Mouse (Mus musculus): Measurements from ENCODE around the gene Hook1.
A peak's percentile ranks its signal among the peaks of the same experiment; 100 is the strongest.
"Not testable (repeated sequence)": the region's sequence is repeated elsewhere in the genome, so short reads cannot be mapped to it uniquely, and the experiment has no call there.

Gene Hook1

DNA sequence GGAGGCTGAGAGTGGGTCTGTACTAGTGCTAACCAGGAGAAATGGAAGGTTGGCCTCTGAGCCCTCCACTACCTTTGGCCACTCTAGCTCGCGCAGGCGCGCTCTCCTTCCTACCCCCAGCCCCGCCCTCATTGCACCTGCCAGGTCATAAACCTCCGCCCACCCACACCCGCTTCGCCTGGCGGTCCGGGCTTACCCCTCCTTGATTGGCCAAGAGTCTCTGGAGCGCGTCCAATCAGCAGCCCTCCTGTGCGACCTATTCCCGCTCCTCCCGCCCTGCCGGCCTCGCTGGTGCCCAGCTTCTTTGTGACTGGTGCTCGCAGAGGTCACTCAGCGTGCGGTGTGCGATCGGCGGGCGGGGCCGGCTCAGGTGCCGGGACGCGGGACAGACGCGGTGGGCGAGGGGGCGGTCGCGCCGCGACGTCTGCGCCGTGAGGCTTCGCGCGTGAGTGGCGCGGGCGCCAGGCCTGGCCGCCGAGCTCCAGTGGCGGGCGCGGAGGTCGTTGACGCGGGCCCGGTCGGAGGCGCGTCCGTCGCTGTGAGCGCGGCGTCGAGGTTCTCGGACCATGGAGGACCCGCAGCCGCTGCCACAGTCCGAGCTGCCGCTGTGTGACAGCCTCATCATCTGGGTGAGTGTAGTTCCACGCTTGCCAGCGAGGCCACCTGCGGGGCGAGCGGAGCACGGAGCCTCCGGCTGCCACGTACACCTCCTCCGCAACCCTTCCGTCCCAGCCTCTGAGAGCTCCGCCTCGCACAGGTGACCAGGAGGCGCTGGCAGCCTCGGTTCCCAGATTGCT lies at the start of gene Hook1:
Gene Hook1, plus strand, starts transcription at position 313 of the 797 bp plus-strand sequence.
- peak; percentile 95 for DNase-seq (ENCODE audit: low read depth)

DNA sequence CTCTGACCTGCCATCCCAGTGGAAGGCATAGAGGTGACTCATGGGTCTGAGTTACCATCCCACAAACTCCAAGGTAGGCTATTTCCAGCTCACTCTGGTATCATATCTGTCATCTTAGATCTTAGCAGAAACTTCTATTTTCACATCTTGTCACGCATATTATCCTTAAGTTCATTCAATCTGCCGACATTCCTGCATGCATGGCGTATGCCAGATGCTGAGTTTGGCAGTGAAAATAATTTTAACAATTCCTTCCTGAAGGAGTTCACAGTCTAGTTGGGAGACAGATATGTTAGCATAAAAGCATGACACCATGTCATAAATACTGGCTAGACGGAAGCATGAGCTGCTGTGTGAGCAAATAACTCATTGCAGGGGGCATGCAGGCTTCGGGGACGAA lies 49.3 kb upstream of the Hook1 start:
- no peak for DNase-seq (ENCODE audit: low read depth)

DNA sequence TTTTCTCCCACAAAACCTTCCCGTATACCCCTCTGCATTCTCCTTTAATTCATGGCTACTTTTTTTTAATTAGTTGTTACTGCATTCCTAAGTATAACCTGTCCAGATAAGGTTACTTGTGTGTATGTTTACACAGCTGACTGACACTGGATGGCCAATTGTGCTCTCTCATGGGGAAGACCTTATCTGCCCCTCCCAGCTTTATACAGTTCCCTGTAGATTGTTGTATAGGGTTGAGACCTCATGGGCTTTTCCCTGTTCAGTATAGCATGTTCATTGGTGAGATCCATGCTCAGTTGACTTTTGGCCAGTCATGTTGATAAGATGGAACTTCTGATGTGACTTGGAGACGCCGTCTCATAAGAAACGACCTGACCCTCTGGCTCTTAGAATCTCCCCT lies 46.6 kb upstream of the Hook1 start:
- DNase-seq (ENCODE audit: low read depth) = no peak

DNA sequence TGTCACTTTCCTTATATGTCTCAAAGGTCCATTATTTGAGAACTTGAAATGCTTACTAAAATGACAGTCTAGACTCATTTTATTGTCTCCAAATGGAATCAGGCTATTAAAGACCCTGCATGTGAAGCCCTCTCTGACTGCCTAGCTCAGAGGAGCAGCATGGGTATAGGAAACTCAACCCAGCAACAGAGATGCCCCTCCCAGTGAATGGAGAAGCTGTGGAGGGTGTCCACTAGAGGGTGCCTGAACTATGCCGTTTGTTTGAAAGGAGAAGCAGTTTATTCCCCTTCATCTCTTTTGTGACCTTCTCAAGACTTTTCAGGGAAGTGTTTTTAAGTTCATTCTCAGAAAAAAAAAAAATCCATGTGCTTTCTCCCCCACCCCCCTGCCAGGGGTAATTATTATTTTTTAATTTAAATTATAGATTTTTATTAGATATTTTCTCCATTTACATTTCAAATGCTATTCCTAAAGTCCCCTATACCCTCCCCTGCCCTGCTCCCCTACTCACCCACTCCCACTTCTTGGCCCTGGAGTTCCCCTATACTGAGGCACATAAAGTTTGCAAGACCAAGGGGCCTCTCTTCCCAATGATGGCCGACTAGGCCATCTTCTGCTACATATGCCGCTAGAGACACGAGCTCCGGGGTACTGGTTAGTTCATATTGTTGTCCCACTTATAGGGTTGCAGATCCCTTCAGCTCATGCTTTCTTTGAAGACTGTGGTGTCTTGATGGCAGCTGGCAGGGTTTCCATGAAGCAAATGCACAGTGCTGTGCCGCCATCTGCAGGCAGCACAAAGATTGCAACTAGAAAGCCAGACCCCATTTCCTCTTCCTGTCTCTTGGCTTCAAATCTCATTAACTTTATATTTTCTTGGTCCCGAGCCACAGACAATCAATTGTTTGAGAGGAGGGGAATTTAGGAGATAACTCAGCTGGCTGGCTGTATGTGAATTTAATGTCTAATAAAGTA lies 42.5 kb upstream of the Hook1 start:
- peak; percentile 86 for DNase-seq (ENCODE audit: low read depth)

DNA sequence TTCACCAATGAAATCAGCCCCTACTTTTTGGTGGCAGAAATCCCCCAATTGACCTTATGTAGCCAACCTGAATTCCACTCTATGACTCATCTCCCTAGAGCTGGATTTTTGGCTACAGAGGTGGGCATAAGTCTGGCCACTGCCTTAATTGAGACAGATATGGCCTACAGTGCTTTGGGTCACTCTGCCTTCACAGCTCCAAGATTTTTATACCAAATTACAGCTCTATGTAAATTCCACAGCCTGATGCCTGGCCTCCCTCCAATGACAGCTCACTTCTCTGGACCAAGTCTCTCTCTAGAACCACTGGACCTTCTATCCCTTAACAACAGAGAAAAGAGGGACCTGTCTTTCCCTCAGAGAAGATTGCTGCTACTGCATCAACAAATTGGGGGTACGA lies 38.2 kb upstream of the Hook1 start:
- DNase-seq (ENCODE audit: low read depth) = no peak

DNA sequence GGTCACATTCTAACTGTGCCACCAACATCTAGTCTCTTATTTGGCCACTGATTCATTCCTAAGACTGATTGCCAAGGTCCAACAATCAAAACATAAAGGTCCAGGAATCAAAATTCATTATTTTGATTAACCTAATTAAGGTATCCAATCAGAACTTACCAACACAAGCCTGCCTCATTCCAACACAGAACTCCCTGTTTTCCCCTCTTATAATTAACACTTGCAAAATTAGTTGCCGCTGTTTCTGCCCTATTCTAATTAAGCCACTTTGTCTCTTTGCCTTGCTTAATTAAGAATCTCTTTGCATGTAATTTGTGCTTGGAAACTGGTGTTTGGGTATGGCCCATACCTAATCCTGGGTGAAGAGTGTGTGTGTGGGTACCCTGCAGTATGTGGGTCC lies 37.1 kb upstream of the Hook1 start:
- no peak for DNase-seq (ENCODE audit: low read depth)

DNA sequence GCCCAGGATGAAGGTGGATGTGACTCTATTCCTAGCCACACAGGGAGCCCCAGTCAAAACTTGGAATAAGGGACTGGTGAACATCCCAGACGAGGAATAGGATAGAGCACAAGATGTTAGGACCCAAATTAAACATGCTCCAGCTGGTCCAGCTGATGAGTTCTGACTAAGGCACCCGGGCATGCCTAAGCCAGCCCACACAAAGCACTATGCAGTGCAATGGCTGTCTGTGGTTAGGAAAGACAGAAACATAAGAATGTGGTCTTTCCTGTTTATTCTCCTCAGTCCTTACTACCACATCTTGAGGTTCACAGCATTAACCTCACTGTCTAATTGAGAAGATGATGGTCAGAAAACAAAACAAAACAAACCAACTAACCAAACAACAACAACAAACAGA lies 35.7 kb upstream of the Hook1 start:
- DNase-seq (ENCODE audit: low read depth) = no peak

DNA sequence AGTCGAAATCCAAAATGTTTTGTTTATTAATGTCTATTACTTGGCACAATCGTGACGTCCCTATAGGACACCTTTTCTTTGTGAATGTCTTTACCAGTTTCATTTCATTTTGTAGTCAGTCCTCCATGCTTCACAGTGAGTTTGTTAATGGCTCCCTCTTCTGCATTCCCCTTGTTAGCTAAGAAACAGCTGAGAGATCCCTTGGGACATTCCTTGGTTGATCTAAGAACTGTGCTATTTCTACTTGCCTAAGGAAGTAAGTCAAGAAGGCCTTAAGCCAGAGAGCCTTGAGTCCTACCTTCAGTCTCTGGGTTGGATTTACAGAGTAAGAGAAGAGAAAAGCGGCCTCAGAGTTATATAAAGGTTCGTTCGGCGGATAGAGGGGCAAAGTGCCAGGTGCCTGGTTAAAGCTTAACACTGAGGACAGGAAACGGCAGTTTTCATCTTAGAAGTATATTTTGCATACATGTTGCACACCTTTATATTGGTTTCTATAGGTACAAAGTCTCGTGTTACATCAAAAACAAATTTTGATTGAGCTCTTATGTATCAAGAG lies 33.2 kb upstream of the Hook1 start:
- no peak for DNase-seq (ENCODE audit: low read depth)

DNA sequence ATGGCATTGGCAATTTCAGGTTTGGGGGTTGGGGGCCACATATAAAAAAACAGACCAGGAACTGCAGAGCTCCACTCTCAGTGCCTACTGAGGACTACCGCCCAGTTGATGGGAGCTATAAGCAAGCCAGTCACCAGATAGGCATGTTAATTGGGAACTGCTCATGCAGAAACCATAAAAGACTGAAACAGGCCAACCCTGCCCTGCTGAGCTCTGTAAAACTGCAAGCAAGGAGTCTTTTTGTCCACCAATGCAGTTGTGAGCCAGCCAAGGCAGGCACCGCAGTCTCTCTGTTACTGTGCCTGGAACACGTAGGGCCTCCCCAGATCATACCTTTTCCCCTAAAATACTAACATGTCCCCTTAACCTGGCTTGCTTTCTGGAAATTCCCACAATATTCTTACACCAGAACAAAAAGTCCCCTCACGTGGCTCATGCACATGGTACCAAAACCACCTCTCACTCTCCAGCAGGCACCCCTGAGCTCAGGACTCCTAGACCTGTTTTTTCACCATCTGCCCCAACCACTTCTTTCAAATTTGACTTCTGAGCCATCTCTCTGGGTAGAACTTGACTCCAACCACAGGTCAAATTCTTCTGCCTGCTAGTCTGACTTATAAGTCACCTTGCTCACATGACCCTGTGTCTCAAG lies 32.5 kb upstream of the Hook1 start:
- no peak for DNase-seq (ENCODE audit: low read depth)

DNA sequence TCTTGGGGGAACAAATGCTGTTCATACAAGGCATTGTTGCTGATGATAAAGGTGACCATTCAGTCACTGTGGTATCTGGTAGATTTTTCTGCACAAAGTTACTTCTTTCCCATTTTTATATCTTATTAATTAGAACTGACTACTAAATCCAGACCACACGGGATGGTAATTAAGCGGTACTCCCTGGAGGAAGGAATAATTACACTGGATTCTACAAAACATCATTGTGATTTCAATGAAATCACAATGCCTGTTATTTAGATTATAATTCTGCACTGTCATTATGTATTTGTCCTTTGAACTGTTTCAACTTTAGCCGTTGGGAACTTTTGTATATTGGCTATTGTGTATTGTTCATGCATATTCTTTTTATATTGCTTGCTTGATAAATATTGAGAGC lies 28.3 kb upstream of the Hook1 start:
- DNase-seq (ENCODE audit: low read depth) = no peak

DNA sequence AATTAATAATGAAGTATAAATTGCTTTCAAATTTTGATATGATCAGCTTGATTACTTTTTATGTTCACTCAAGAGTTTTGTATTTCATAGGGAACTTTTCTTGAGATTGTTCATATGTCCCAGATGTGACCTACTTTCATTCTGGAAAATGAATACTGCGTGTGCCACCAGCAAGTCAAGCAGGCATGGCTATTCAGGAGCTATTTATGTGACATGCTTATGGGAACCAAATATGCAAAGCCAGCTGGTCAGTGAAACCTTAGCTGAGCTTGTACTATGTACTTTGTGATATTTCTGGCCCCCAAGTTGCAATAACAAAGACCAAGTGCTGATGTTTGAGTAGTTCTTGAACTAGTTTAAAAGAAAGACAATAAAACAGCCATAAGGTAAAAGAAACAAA lies 19.1 kb upstream of the Hook1 start:
- DNase-seq (ENCODE audit: low read depth) = no peak

DNA sequence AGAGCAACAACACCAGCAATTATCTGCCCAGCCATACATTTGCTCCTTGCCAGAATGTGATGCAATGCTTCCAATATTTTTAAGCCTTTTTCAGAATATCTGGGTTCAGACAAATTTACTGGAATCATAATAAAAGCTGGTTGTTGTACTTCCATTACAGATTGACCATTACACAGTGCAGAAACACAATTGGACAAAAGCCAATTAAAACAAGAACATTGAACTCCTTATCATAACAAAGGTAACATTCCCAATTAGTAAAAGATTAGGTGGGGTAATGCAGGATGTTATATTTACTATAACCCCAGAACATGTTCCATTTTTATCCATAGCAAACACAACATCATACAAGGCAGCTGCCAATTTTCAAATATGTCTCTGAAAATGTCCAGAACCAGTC lies 13.7 kb upstream of the Hook1 start:
- DNase-seq (ENCODE audit: low read depth) = no peak

DNA sequence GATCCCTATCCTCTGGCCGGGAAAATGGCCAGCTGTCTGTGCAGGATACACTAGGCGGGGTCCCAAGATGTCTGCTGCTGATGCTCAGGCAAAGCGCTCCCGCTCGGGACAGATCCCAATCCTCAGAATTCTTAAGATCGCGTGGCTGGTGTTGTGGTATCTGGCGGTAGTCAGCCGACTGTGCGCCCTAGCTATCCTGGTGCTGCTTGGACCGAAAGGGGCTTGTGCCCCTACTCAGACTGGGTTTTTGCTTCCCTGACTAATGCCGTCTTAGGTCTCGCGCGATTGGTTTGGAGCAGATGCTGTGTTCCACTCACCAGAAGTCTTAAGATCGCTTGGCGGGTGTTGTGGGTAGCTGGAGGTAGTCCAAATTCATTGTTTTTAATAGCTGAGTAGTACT lies 15.2 kb downstream of the Hook1 start:
- DNase-seq (ENCODE audit: low read depth) = not testable (repeated sequence)

DNA sequence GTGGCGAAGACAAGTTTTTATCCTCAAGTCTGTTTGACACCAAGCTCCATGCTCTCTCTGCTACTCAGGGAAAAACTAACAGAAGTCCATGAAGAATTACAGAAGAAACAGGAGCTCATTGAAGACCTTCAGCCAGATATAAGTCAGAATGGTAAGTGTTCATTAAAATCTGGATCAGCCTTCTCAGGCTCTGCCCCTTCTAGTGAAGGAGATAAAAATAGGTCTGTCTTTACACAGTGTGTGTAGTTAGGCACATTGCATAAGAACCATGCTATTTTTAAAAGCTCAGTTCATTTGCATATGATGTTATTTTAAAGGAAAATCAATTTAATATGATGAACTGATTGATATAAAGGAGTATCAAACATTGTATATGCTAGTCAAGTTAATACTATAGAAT lies 49.8 kb downstream of the Hook1 start:
- no peak for DNase-seq (ENCODE audit: low read depth)

DNA sequence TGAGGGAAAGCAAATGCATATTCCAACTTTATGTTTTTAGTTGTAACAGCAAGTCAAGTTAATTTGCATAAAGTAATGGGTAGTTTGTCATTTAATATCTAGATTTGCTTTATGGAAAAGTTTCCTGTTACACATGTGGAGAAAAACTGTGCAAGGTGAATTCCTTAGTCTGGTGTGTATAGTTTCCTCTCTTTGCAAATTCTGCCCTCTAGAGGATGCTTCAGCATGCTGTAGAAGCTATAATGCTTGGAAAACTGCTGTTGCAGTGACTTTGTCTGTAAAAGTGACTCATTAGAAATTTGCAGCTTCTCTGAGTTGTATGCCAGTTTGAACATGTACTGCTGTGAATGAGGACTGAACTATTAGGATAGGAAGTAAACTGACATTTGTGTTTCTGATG lies 55.8 kb downstream of the Hook1 start:
- DNase-seq (ENCODE audit: low read depth) = peak; percentile 2

DNA sequence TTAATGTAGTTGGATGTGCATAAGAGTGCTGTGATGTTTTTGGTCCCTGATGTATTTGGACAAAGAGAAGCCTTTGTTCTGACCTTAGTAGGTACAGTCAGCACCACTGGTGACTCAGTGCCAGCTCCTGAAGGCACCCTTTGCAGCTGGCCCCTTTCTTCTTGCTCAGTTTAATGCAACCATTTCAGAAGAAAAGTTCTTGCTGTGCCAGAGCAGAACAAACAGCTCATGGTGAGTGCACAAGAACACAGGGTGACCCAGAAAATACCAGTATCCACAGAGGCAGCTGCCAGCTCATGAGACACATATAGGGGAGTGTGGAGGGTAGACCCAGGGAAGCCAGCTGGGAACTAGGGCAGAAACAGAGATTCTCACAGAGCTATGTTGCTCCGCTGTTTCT lies 61.4 kb downstream of the Hook1 start:
- no peak for DNase-seq (ENCODE audit: low read depth)

DNA sequence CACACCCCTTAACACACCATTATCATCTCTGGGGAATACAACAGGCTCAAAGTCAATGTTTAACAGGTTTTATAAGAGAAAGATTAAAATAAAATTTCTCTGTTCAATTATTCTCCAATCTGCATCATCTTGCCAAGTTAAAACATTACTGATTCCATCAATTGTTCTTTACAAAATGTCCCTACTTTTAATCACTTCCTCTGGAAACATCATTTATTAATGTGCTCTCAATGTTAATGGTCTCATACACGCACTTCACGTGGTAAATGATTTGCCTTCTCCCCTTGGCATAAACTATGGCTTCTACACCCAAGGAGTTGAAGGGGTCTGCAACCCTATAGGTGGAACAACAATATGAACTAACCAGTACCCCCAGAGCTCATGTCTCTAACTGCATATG lies 93.1 kb downstream of the Hook1 start:
- no peak for DNase-seq (ENCODE audit: low read depth)

DNA sequence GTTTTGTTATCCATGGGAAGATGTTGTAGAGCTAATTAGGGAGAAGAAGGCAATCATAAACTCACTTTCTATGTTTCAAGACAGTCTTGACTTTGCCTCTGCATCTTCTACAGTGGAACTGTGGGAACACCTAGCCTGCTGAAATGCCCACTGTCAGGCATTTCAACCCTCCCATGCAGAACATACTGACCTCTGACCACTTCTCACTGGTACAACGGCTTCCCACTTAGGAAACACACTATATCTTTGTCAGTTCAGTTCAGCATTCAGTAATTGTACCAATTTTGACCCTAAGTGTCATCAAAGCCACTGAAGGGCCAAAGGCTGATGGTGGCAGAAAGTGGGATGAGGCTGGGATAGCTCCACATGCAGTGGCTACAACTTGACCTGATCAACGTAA lies 95.0 kb downstream of the Hook1 start:
- DNase-seq (ENCODE audit: low read depth) = no peak
